Mouse (Mus musculus) brain, embryonic 14.5 days (tissue): ENCODE measurements around the gene Il12rb2. TPM values are rescaled to one million over a fixed set of nuclear protein-coding genes. Genes with fewer than 3 reads are reported as not detected.

Experiments
- DNase-seq: peaks from one replicate; pipeline ENCODE4 v3.0.0-alpha.2; 2011; ENCODE audit warnings: low read depth
- CTCF ChIP-seq: fragments of 200-500 bp; IDR thresholded peaks from 2 replicates; pipeline ENCODE4 v1.5.1; 2012; ENCODE audit warnings: inconsistent platforms, mild to moderate bottlenecking, moderate library complexity, borderline replicate concordance; ENCODE audit not compliant: insufficient read depth, insufficient read length; ENCODE audit errors: extremely low read depth
- POLR2A ChIP-seq: fragments of 200-500 bp; IDR thresholded peaks from 2 replicates; pipeline ENCODE4 v1.6.1; 2012; ENCODE audit warnings: mild to moderate bottlenecking, inconsistent platforms, borderline replicate concordance; ENCODE audit not compliant: poor library complexity, insufficient read depth, insufficient read length, severe bottlenecking; ENCODE audit errors: extremely low read depth
- polyA plus RNA-seq: library from polyadenylated mRNA; depleted of rRNA; stranded (reverse); fragments of >200 nt; gene quantifications from 2 replicates; pipeline ENCODE4 v1.2.3, GENCODE M21; 2012; rRNA removed

Il12rb2 gene
- polyA plus RNA-seq, 1 experiment, result 0.27 TPM

DNA sequence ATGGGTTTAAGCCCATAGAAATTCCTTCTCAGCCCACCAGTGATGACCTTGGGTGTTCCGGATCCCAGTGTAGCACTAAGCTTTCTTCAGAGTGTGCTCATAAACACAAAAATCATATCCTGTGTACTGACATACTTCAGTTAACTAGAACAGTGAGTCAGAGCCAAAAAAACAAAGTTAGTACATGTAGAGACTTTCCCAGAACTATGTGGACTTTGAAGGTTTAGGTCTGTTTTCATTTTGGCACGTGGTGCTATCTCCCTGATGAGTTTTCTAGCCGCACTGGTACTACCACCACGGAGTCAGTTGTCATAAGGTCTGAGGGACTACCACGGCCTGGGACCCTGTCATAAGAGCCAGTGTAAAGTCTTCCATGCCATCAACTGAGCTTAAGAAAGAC is 131.5 kb downstream of the Il12rb2 start:
- TF ChIP-seq CTCF (no peak), POLR2A (no peak)
- DNase-seq, result no peak

DNA sequence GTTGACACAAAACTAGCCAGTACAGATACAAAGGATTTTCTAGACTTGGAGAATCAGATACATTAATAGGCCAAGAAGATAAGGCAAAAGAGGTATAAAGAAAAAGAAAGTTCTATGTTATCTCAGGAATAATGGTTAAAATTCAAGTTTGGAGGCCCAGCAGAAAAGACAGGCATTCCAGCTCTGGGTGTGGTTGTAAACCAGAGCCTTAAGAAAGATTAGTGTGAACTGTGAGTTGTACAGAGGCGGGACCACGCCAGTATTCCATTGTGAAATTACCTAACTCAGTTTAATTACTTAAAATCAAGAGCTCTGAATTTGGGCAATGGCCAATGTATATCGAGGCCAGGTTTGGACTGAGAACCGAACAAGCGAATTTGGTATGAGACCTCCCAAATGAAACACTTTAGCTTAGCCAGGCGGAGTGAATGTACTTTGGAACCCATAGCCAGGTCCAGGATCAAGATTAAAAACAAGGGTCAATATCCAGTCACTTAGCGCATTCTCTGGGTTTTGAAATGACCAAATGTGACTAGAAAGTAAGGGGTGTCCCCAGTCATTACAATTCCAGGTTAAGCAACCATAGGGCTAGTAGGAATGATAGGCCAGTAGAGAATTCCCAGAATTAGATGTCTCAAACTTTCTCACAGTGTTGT is 132.1 kb downstream of the Il12rb2 start:
- TF ChIP-seq CTCF (no peak), POLR2A (no peak)

More for the DNA sequence above, 132.1 kb downstream of the Il12rb2 start:
- DNase-seq, result no peak

Other genes with a start within 250 kb of the Il12rb2 start
- gene Serbp1, start 138.0 kb downstream of the Il12rb2 start, polyA plus RNA-seq, result 229 and 331 TPM in 2 replicates
- gene Il23r, start 115.7 kb upstream of the Il12rb2 start, polyA plus RNA-seq, result not detected in 2 replicates
- gene Tacstd2, start 159.6 kb upstream of the Il12rb2 start, polyA plus RNA-seq, result 5.2 and 7.1 TPM in 2 replicates